Mouse (Mus musculus): Measurements from ENCODE around the gene Dact1. TPM values are rescaled to one million over a fixed set of nuclear protein-coding genes. Genes with fewer than 3 reads are reported as not detected.

Dact1 gene
- 32.8 and 38.2 TPM in 2 replicates for polyA plus RNA-seq (2015; fragmentation: Nextera tagmentation; extraction: Ambion mirVana)

DNA sequence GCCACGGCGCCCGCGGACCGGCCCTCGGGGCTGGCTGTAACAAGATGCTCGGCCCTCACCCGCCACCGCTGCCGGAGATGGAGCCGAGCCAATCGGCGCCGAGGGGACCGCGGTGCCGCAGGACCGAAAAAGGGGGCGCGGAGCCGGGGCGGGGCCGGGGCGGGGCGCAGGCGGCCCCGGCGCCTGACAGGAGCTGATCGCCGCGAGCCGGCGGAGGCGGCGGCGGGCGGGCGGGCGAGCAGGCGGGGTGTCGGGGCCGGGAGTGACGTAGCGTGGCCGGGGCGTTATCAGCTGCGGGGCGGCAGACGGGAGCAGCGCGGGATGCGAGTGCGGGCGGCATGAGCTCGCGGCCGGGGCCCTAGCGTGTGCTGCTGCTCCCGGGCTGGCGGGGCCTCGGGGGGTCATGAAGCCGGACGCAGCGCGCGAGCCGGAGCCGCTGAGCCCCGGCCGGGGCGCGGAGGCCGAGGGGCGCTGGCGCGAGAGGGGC is at the start of gene Dact1:
Gene Dact1 (plus strand): TSS at position 304 of the 487 bp plus-strand sequence.
- H3K27ac ChIP-seq = peak within 1 kb of the TSS; percentile 97
- ATAC-seq (ENCODE audit: low FRiP score) = peak; percentile 85
- peaks cover 14% of the 10 kb centered on the region for H3K4me1 ChIP-seq (replicated peaks)
- H3K36me3 ChIP-seq = peaks cover 16% of the 10 kb centered on the region
- whole genome bisulfite sequencing = under 1% methylated on average over 52 of the region's 76 CpGs
- H3K27me3 ChIP-seq = peaks cover 10% of the 10 kb centered on the region; the same call in 1 of the 2 replicates
- H3K9ac ChIP-seq = peak within 1 kb of the TSS; percentile 98
- H3K4me3 ChIP-seq = peak within 1 kb of the TSS; percentile 88
- H3K4me2 ChIP-seq = peak within 1 kb of the TSS; percentile 70
- no peaks in the 10 kb centered on the region for H3K9me3 ChIP-seq

DNA sequence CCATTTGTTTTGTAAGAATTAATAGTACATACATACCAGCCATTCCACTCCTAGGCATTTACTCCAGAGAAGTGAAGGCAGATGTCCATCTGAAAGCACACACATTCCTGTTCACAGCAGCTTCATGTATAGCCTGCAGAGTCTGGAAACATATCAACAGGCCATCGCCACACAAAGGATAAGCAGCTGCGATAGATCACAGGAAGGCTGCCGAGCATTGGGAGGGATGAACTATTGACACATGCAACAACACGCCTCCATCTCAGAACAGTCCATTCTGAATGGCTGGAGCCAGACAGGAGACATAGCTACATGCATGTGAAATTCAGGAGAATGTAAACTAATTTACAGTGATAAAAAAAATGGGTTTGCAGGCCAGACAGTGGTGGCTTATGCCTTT is 45.5 kb upstream of the Dact1 start:
- H3K4me1 ChIP-seq (replicated peaks) = no peaks in the 10 kb centered on the region
- no peak overlapping the region for H3K9ac ChIP-seq
- no peak for ATAC-seq (ENCODE audit: low FRiP score)
- H3K4me2 ChIP-seq = no peak overlapping the region
- no peaks in the 10 kb centered on the region for H3K27me3 ChIP-seq
- WGBS = 95% methylated on average over 4 of the region's 4 CpGs
- no peak overlapping the region for H3K4me3 ChIP-seq
- H3K9me3 ChIP-seq = 0 out of 2 replicates have a peak, but pooled peaks cover 4% of the 10 kb centered on the region
- no peaks in the 10 kb centered on the region for H3K36me3 ChIP-seq
- no peak overlapping the region for H3K27ac ChIP-seq

DNA sequence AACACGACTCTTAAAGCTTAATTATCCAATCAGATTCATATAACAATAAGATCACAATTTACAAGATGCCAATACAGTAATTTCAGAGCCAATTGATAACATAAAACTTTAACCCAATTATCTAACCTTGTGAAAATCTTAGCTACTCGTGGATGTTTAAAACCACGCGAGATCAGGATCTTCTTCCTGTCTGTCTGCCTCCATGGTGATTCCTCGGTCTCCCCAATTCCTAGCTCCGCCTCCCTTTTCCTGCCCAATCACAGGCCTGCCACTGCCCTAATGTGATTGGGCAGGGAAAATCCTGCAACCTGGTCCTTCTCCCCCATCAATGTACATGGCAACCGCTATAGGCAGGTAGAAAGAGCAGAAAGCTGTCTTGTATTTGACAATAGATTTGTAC is 40.3 kb upstream of the Dact1 start:
- Histone ChIP-seq H3K4me3 (no peak overlapping the region), H3K9ac (no peak overlapping the region), H3K4me1 (replicated peaks) (no peaks in the 10 kb centered on the region), H3K9me3 (no peaks in the 10 kb centered on the region), H3K36me3 (no peaks in the 10 kb centered on the region), H3K4me2 (no peak overlapping the region), H3K27ac (no peak overlapping the region), H3K27me3 (no peaks in the 10 kb centered on the region)
- no peak for ATAC-seq (ENCODE audit: low FRiP score)
- 94% methylated on average over 7 of the region's 7 CpGs for WGBS

DNA sequence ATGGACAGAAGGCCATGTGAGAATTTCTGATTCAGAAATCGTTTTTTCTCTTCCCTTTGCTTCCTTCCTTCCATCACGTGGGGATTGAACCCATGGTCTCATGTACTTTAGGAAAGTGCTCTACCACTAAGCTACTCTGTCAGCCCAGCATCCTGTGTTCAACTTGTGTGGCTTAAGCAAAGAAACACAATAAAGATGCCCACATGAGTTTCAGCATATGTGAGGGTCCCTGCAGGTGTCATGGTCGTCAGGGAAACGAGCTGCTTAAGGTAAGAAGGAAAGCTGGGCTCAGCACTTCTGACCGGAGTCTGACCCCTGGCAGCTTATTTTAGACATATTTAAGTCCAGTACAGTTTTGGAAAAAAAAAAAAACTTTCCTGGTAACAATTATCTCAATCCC is 38.6 kb upstream of the Dact1 start:
- ATAC-seq (ENCODE audit: low FRiP score) = no peak
- 76% methylated on average over 5 of the region's 5 CpGs for WGBS
- Histone ChIP-seq H3K4me3 (no peak overlapping the region), H3K4me1 (replicated peaks) (no peaks in the 10 kb centered on the region), H3K9ac (no peak overlapping the region), H3K27me3 (no peaks in the 10 kb centered on the region), H3K27ac (no peak overlapping the region), H3K36me3 (no peaks in the 10 kb centered on the region), H3K9me3 (no peaks in the 10 kb centered on the region), H3K4me2 (no peak overlapping the region)

DNA sequence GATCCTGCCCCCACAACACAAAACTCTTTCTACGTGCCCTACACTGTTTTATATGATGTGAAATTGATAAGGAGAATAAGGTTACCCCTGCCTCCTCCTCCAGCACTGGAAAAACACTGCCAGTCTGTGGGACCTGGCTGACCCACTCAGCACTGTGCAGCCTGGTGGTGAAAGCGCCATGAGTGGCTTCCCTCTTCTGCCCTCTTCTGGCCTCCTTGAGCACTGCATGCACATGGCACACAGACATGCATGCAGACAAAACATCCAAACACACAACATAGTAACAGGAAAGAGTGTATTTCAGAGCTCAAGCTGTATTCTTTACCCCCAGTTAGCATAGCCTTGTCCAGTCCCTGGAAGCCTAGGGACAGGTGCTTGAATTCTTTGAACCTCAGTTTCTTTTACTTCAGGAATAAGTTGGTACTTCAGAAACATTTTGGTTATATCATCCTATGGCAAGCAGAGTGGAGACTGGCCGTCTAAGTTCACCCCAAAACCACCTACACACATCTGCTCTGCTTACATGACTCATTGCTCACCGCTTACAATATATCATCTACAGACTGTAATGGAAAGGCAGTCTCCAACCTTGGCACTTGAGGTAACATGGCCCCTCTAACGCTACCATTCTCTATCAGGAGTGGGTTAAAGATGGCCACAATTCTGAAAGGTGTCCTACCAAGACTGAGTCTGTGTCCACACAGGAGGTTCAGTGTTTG is 35.0 kb upstream of the Dact1 start:
- ATAC-seq (ENCODE audit: low FRiP score) = no peak
- no peak overlapping the region for H3K9ac ChIP-seq
- no peaks in the 10 kb centered on the region for H3K36me3 ChIP-seq
- H3K4me1 ChIP-seq (replicated peaks) = peaks cover 9% of the 10 kb centered on the region
- WGBS = 93% methylated on average over 5 of the region's 5 CpGs
- no peak overlapping the region for H3K4me3 ChIP-seq
- H3K27ac ChIP-seq = no peak overlapping the region
- no peak overlapping the region for H3K4me2 ChIP-seq
- H3K9me3 ChIP-seq = no peaks in the 10 kb centered on the region
- H3K27me3 ChIP-seq = no peaks in the 10 kb centered on the region

DNA sequence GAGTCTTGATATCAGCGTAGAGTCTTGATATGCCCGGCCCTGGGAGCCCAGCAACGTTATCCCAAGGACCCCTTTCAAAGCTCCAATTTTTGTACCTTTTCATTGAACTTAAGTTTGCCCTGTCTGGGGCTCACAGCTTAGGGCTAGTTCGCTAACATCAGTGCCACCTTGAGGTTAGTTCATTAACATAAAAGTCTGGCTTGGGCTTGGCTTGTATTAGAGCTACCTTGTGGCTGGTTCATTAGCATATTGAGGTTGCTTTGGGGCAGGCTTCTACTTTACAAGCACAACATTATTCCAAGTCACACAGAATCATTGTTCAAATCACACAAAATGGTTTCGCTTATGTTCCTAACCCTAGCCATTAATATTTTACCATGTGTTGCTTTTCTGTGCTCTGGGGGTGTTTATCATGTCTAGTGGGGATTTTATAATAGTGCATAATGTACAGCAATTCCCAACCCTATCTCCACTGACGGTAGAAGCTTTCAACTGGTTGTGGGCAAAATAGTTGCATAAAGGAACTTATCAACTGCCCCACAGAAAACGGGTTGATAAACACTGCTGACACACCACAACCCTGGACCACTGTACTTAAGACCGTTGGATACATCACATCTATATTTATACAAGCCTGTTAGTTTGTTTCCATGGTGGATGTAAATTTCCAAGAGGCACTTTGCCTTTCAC is 33.6 kb upstream of the Dact1 start:
- no peaks in the 10 kb centered on the region for H3K36me3 ChIP-seq
- 84% methylated on average over 8 of the region's 8 CpGs for WGBS
- H3K9ac ChIP-seq = no peak overlapping the region
- H3K27me3 ChIP-seq = no peaks in the 10 kb centered on the region
- H3K4me2 ChIP-seq = no peak overlapping the region
- no peaks in the 10 kb centered on the region for H3K9me3 ChIP-seq
- no peak for ATAC-seq (ENCODE audit: low FRiP score)
- H3K4me1 ChIP-seq (replicated peaks) = peaks cover 17% of the 10 kb centered on the region
- no peak overlapping the region for H3K4me3 ChIP-seq
- H3K27ac ChIP-seq = no peak overlapping the region

DNA sequence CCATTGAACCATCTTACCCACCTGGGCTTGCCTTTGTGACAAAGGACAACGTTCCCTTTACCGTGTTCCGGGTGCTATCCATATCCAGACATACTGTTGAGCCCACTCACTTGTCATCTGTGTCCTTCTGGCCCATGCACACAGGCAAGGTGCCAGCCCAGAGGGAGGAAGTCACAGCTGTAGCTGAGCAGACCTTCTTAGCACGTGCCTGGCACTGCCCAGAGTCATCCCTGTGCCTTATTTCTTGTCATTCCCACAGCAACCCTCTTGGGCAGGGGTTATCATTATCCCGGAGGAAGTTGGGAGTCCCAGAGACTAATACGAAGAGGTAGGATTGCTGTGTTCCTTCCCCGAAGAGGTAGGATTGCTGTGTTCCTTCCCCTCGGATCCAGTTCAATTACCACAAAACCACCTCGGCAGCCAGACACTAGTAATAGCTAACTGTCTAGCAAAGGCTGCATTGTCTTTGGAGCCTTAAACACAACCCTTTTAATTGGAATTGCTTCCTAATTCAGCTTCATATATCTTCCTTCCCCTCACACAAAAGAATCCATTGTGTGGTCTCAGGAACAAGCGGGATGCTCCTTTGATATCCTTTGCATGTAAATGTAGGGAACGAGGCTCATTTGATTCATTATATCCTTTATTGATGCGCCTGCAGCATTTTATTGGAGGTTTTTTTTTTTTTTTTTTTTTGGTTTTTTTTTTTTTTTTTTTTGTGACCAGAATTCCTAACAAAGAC is 30.0 kb upstream of the Dact1 start:
- no peak for ATAC-seq (ENCODE audit: low FRiP score)
- H3K9ac ChIP-seq = peak overlapping the region; percentile 4; the same call in 1 of the 2 replicates
- peaks cover 17% of the 10 kb centered on the region for H3K4me1 ChIP-seq (replicated peaks)
- H3K27ac ChIP-seq = peak overlapping the region; percentile 84
- H3K9me3 ChIP-seq = peaks cover 5% of the 10 kb centered on the region; the same call in 1 of the 2 replicates
- H3K36me3 ChIP-seq = no peaks in the 10 kb centered on the region
- 33% methylated on average over 12 of the region's 12 CpGs for WGBS
- no peak overlapping the region for H3K4me3 ChIP-seq
- H3K4me2 ChIP-seq = no peak overlapping the region
- no peaks in the 10 kb centered on the region for H3K27me3 ChIP-seq

DNA sequence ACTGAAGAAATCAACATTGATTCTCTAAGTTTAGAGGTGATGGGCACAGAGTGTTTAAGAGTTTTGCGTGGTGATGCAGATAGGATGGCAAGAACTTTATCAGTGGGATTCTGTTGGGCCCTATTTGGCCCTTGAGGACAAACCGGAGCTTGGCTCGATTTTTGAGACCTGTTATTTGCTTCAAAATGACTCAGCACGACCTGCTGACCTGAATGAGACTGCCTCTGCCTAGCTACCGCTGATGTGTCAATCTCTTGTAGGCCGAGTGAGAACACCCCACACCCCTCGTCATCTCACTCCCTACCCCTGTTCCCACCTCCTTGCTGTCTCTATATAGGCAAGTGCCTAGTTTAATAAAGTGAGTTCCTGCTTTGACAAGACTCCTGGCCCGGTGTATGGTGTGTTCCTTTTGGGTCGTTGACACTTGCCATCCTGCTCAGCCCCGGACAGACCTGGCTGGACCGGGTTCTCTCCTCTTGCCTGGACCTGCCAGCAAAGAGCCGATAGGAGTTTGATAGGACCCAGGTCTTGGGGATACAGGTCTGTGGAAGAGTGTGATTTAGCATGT is 28.4 kb upstream of the Dact1 start:
- Histone ChIP-seq H3K27me3 (no peaks in the 10 kb centered on the region), H3K4me3 (no peak overlapping the region), H3K9me3 (peaks cover 5% of the 10 kb centered on the region; the same call in 1 of the 2 replicates), H3K27ac (no peak overlapping the region), H3K4me2 (no peak overlapping the region), H3K36me3 (no peaks in the 10 kb centered on the region), H3K9ac (no peak overlapping the region), H3K4me1 (replicated peaks) (peaks cover 17% of the 10 kb centered on the region)
- ATAC-seq (ENCODE audit: low FRiP score) = no peak
- 84% methylated on average over 12 of the region's 12 CpGs for WGBS

DNA sequence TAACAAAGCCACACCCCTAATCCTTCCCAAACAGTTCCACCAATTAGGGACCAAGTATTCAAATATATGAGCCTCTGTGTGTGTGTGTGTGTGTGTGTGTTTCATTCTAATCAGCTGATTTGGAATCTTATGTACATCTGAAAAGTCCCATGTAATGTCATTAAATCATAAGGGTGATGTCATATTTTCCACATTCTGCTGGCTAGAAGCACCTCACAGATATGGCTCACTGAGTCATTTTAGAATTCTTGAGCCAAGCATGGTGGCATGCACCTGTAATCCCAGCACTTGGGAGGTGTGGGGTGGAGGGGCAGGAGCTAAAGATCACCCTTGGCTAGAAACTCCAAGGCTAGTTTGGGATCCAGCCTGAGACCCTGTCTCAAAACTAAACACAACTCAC is 24.3 kb upstream of the Dact1 start:
- Histone ChIP-seq H3K9ac (no peak overlapping the region), H3K27ac (no peak overlapping the region), H3K4me2 (no peak overlapping the region), H3K4me3 (no peak overlapping the region), H3K27me3 (no peaks in the 10 kb centered on the region), H3K36me3 (no peaks in the 10 kb centered on the region), H3K4me1 (replicated peaks) (peaks cover 8% of the 10 kb centered on the region), H3K9me3 (peaks cover 5% of the 10 kb centered on the region; the same call in 1 of the 2 replicates)
- ATAC-seq (ENCODE audit: low FRiP score) = no peak

DNA sequence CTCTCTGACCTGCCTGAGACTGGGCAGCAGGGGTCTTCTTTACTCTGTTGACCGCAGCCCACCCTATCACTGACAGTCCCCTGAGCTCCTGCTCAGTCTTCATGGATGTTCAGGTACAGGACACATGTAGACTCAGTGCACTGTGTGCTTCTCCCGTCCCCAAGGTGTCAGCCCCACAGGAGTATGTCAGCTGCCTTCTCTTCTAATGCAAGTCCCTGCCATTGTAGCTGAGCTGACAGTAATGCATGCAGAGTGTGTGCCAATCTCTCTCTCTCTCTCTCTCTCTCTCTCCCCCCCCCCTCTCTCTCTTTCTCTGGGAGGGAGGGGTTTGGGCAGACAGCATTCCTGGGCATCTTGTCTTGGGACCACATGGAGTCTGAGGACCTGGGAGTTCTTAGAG is 19.2 kb upstream of the Dact1 start:
- Histone ChIP-seq H3K4me1 (replicated peaks) (peaks cover 25% of the 10 kb centered on the region), H3K27ac (no peak overlapping the region), H3K4me3 (no peak overlapping the region), H3K4me2 (no peak overlapping the region), H3K27me3 (peaks cover 2% of the 10 kb centered on the region; the same call in 1 of the 2 replicates), H3K36me3 (no peaks in the 10 kb centered on the region), H3K9ac (no peak overlapping the region), H3K9me3 (no peaks in the 10 kb centered on the region)
- ATAC-seq (ENCODE audit: low FRiP score) = 0 out of 2 replicates have a peak, but pooled peaks have one; percentile 32
- WGBS = 48% methylated on average over 2 of the region's 2 CpGs

DNA sequence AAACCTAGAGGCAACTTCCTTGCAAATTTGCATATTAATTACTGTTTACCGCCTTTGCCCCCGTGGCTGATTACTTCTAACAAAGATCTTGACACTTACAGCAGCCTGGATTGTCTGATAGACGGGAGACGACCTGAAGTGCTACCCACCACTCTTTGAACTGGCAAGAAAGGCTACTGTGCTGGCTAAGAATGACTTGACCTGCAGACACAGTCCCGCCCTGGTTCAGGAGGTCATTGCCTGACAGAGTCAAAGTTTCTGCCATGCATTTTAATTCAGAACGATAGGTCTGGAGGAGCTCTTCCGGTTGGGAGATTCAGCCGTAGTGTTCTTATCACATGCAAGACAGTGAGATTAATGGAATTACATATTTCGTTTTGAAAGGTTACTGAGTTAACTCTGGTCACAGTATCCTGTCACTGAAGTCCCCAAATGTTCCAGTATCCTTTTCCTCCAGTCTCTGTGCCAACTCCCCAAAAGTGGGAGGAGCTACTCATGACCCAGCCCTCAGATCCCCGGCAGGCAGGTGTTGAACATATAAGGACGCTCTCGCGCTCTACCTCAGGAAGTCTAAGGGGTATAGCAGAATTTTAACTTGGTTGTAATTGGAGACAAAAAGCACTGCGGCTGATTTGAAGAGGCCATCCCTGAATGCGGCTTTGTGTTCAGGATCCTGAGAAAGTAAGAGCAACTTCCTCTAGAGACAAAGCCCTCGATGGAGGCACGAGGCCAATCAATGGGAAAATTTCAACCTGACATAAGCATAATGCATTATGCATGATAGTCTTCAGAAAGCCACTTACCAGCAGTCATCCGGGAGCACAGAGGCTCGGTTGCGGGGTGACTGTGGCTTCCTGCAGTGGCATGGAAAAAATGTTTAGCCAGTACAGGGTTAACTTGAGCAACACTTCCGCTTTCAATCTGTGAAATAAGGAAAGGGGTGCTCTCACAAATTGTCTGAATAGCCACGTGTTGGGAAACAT is 15.4 kb upstream of the Dact1 start:
- no peak overlapping the region for H3K9ac ChIP-seq
- H3K9me3 ChIP-seq = no peaks in the 10 kb centered on the region
- peaks cover 11% of the 10 kb centered on the region; the same call in 1 of the 2 replicates for H3K27me3 ChIP-seq
- peak overlapping the region; percentile 24 for H3K4me3 ChIP-seq
- H3K4me2 ChIP-seq = peak overlapping the region; percentile 49
- peaks cover 25% of the 10 kb centered on the region for H3K4me1 ChIP-seq (replicated peaks)
- ATAC-seq (ENCODE audit: low FRiP score) = peak; percentile 57; the same call in 1 of the 2 replicates
- no peak overlapping the region for H3K27ac ChIP-seq
- H3K36me3 ChIP-seq = no peaks in the 10 kb centered on the region
- 12% methylated on average over 22 of the region's 22 CpGs for WGBS

Data from hindbrain, embryonic 13.5 days (tissue).